Mouse (Mus musculus): ENCODE results near the gene Gorasp2. TPM values are rescaled to one million over a fixed set of nuclear protein-coding genes. Genes with fewer than 3 reads are reported as not detected.

Gene Gorasp2
- total and polyA plus RNA-seq, 3 experiments = 65.4 to 145 (median 77.4) TPM

GRCm38 (mm10) chr2:70647681-70648080 is 13.7 kb upstream of the Gorasp2 start:
- Histone ChIP-seq H3K4me3 (replicated peaks in 1 of 3; ENCODE audit: low read depth in 2 of 3, low read length in 2 of 3, poor library complexity in 1 of 3) (no peak overlapping the region), H3K9ac (ENCODE audit: insufficient read depth, low read depth) (no peak overlapping the region), H3K9me3 (replicated peaks; ENCODE audit: low read length) (no peaks in the 10 kb centered on the region), H3K4me1 (ENCODE audit: control insufficient read depth in 1 of 2, insufficient read depth in 2 of 2) (no peaks in the 10 kb centered on the region), H3K36me3 (replicated peaks in 1 of 2; ENCODE audit: control insufficient read depth in 1 of 2, insufficient read depth in 1 of 2, low read length in 1 of 2) (no peaks in the 10 kb centered on the region), H3K79me2 (replicated peaks; ENCODE audit: control insufficient read depth, extremely low read depth, insufficient read depth, poor library complexity, severe bottlenecking) (no peaks in the 10 kb centered on the region), H3K4me2 (ENCODE audit: insufficient read depth, low read depth, poor library complexity, severe bottlenecking) (no peak overlapping the region), H3K27ac (ENCODE audit: insufficient read depth, low read depth) (no peak overlapping the region), H3K27me3 (replicated peaks) (no peaks in the 10 kb centered on the region)
- no peak for DNase-seq (ENCODE audit: extremely low read depth)
- in situ Hi-C loops (cut with MboI; ENCODE audit: low pct_ligation_motif_present, low pct_unique_long_range_greater_than_20kb, low sequenced_read_pairs) (no loop called here), dilution Hi-C loops (cut with MboI; ENCODE audit: extremely low pct_ligation_motif_present, extremely low pct_unique_long_range_greater_than_20kb, low sequenced_read_pairs) (no loop called here)
- TF ChIP-seq E2F4 (IDR thresholded peaks at IDR 0.05; ENCODE audit: insufficient replicate concordance, low read depth, low read length) = no peak
- TF ChIP-seq EP300 (IDR thresholded peaks at IDR 0.05; ENCODE audit: low read length) = no peak
- no peak for TF ChIP-seq PAX5 (IDR thresholded peaks at IDR 0.05; ENCODE audit: low read length)
- TF ChIP-seq ZC3H11A (IDR thresholded peaks at IDR 0.05; ENCODE audit: low read depth, low read length) = no peak
- no peak for TF ChIP-seq TCF12 (IDR thresholded peaks at IDR 0.05; ENCODE audit: low read depth, low read length)
- no peak for TF ChIP-seq MAFK (IDR thresholded peaks at IDR 0.05; ENCODE audit: insufficient replicate concordance, low read length)
- TF ChIP-seq RCOR1 (conservative IDR thresholded peaks at IDR 0.05; ENCODE audit: low read depth, low read length) = no peak
- TF ChIP-seq UBTF (IDR thresholded peaks at IDR 0.05; ENCODE audit: low read depth, low read length) = no peak
- no peak for TF ChIP-seq MXI1 (IDR thresholded peaks at IDR 0.05; ENCODE audit: low read depth, low read length)
- no peak for TF ChIP-seq IRF4 (IDR thresholded peaks at IDR 0.05; ENCODE audit: low read depth, low read length)
- TF ChIP-seq GABPA (IDR thresholded peaks at IDR 0.05; ENCODE audit: insufficient replicate concordance, low read depth, low read length) = no peak
- TF ChIP-seq SMC3 (IDR thresholded peaks at IDR 0.05; ENCODE audit: low read depth, low read length) = no peak
- no peak for TF ChIP-seq HCFC1 (IDR thresholded peaks at IDR 0.05; ENCODE audit: low read depth, low read length)
- no peak for TF ChIP-seq CHD1 (IDR thresholded peaks at IDR 0.05; ENCODE audit: low read depth, low read length)
- no peak for TF ChIP-seq SIN3A (IDR thresholded peaks at IDR 0.05; ENCODE audit: low read length)
- TF ChIP-seq KAT2A (IDR thresholded peaks at IDR 0.05; ENCODE audit: insufficient replicate concordance, low read length) = no peak
- TF ChIP-seq MAZ (IDR thresholded peaks at IDR 0.05; ENCODE audit: low read depth, low read length) = no peak

- in situ Hi-C loops (cut with MboI; ENCODE audit: low pct_ligation_motif_present, low pct_unique_long_range_greater_than_20kb, low sequenced_read_pairs) = no loop called here
- H3K4me1 ChIP-seq (ENCODE audit: control insufficient read depth in 1 of 2, insufficient read depth in 2 of 2) = no peaks in the 10 kb centered on the region
- no peaks in the 10 kb centered on the region for H3K36me3 ChIP-seq (replicated peaks in 1 of 2; ENCODE audit: control insufficient read depth in 1 of 2, insufficient read depth in 1 of 2, low read length in 1 of 2)
- dilution Hi-C loops (cut with MboI; ENCODE audit: extremely low pct_ligation_motif_present, extremely low pct_unique_long_range_greater_than_20kb, low sequenced_read_pairs) = no loop called here
- H3K79me2 ChIP-seq (replicated peaks; ENCODE audit: control insufficient read depth, extremely low read depth, insufficient read depth, poor library complexity, severe bottlenecking) = no peaks in the 10 kb centered on the region
- H3K27me3 ChIP-seq (replicated peaks) = no peaks in the 10 kb centered on the region
- no peak overlapping the region for H3K4me3 ChIP-seq (replicated peaks in 1 of 3; ENCODE audit: low read depth in 2 of 3, low read length in 2 of 3, poor library complexity in 1 of 3)
- no peak overlapping the region for H3K4me2 ChIP-seq (ENCODE audit: insufficient read depth, low read depth, poor library complexity, severe bottlenecking)
- no peak for TF ChIP-seq TBP (conservative IDR thresholded peaks at IDR 0.05; ENCODE audit: low read depth, low read length)
- TF ChIP-seq RAD21 (IDR thresholded peaks at IDR 0.05; ENCODE audit: low read depth, low read length) = no peak
- no peak for TF ChIP-seq JUND (conservative IDR thresholded peaks at IDR 0.05; ENCODE audit: low read depth, low read length)
- no peak for TF ChIP-seq ZNF384 (IDR thresholded peaks at IDR 0.05; ENCODE audit: low read depth, low read length)
- no peak for TF ChIP-seq ZMIZ1 (IDR thresholded peaks at IDR 0.05; ENCODE audit: low read depth, low read length)
- no peak for TF ChIP-seq CHD2 (IDR thresholded peaks at IDR 0.05; ENCODE audit: low read length)
- no peak for TF ChIP-seq ZKSCAN1 (IDR thresholded peaks at IDR 0.05; ENCODE audit: borderline replicate concordance, low read depth, low read length)
- TF ChIP-seq MEF2A (IDR thresholded peaks at IDR 0.05; ENCODE audit: borderline replicate concordance, low read depth, low read length) = no peak
- no peak for TF ChIP-seq NRF1 (IDR thresholded peaks at IDR 0.05; ENCODE audit: low read depth, low read length)
- no peak for TF ChIP-seq GABPA (IDR thresholded peaks at IDR 0.05; ENCODE audit: insufficient replicate concordance, low read depth, low read length)
- no peaks in the 10 kb centered on the region for H3K9me3 ChIP-seq (replicated peaks; ENCODE audit: low read length)
- H3K27ac ChIP-seq (ENCODE audit: insufficient read depth, low read depth) = no peak overlapping the region
- no peak for DNase-seq (ENCODE audit: extremely low read depth)
- no peak overlapping the region for H3K9ac ChIP-seq (ENCODE audit: insufficient read depth, low read depth)
These were observed 13.1 kb upstream of the Gorasp2 start for GRCm38 (mm10) chr2:70648271-70648670.
